Mouse (Mus musculus): ENCODE measurements around the gene Slit2.

Slit2 gene

GRCm38 (mm10) chr5:48050637-48051314 is 67.8 kb downstream of the Slit2 start:
- DNase-seq (ENCODE audit: low spot score) = no peak

GRCm38 (mm10) chr5:48058612-48059011 is 75.7 kb downstream of the Slit2 start:
- DNase-seq (ENCODE audit: low spot score) = peak; percentile 47

GRCm38 (mm10) chr5:48060715-48061114 is 77.8 kb downstream of the Slit2 start:
- DNase-seq (ENCODE audit: low spot score) = peak; percentile 17

GRCm38 (mm10) chr5:48078730-48079129 is 95.8 kb downstream of the Slit2 start:
- no peak for DNase-seq (ENCODE audit: low spot score)

GRCm38 (mm10) chr5:48081223-48081881 is 98.4 kb downstream of the Slit2 start:
- peak; percentile 62 for DNase-seq (ENCODE audit: low spot score)

GRCm38 (mm10) chr5:48113400-48113799 is 130.5 kb downstream of the Slit2 start:
- DNase-seq (ENCODE audit: low spot score) = no peak

GRCm38 (mm10) chr5:48114969-48115537 is 132.1 kb downstream of the Slit2 start:
- no peak for DNase-seq (ENCODE audit: low spot score)

GRCm38 (mm10) chr5:48122651-48123050 is 139.7 kb downstream of the Slit2 start:
- DNase-seq (ENCODE audit: low spot score) = no peak

GRCm38 (mm10) chr5:48125770-48126423 is 143.0 kb downstream of the Slit2 start:
- DNase-seq (ENCODE audit: low spot score) = peak; percentile 78

- DNase-seq (ENCODE audit: low spot score) = no peak
Measured at GRCm38 (mm10) chr5:48129981-48130380, 147.0 kb downstream of the Slit2 start.

GRCm38 (mm10) chr5:48136571-48136970 is 153.6 kb downstream of the Slit2 start:
- DNase-seq (ENCODE audit: low spot score) = no peak

- peak; percentile 75 for DNase-seq (ENCODE audit: low spot score)
Measured at GRCm38 (mm10) chr5:48138849-48139487, 156.0 kb downstream of the Slit2 start.

GRCm38 (mm10) chr5:48139488-48139862 is 156.5 kb downstream of the Slit2 start:
- DNase-seq (ENCODE audit: low spot score) = peak; percentile 44

GRCm38 (mm10) chr5:48146082-48146481 is 163.1 kb downstream of the Slit2 start:
- DNase-seq (ENCODE audit: low spot score) = no peak

- DNase-seq (ENCODE audit: low spot score) = no peak
Measured at GRCm38 (mm10) chr5:48160829-48161228, 177.9 kb downstream of the Slit2 start.

- peak; percentile 8 for DNase-seq (ENCODE audit: low spot score)
Measured at GRCm38 (mm10) chr5:48181646-48182302, 198.8 kb downstream of the Slit2 start.

GRCm38 (mm10) chr5:48184358-48184757 is 201.4 kb downstream of the Slit2 start:
- DNase-seq (ENCODE audit: low spot score) = no peak

- no peak for DNase-seq (ENCODE audit: low spot score)
Measured at GRCm38 (mm10) chr5:48187819-48188218, 204.9 kb downstream of the Slit2 start.

GRCm38 (mm10) chr5:48199380-48199779 is 216.4 kb downstream of the Slit2 start:
- DNase-seq (ENCODE audit: low spot score) = no peak

GRCm38 (mm10) chr5:48215248-48215647 is 232.3 kb downstream of the Slit2 start:
- DNase-seq (ENCODE audit: low spot score) = no peak

GRCm38 (mm10) chr5:48219624-48220155 is 236.8 kb downstream of the Slit2 start:
- no peak for DNase-seq (ENCODE audit: low spot score)

GRCm38 (mm10) chr5:48225500-48225899 is 242.6 kb downstream of the Slit2 start:
- no peak for DNase-seq (ENCODE audit: low spot score)
